In the genomic region with DNA sequence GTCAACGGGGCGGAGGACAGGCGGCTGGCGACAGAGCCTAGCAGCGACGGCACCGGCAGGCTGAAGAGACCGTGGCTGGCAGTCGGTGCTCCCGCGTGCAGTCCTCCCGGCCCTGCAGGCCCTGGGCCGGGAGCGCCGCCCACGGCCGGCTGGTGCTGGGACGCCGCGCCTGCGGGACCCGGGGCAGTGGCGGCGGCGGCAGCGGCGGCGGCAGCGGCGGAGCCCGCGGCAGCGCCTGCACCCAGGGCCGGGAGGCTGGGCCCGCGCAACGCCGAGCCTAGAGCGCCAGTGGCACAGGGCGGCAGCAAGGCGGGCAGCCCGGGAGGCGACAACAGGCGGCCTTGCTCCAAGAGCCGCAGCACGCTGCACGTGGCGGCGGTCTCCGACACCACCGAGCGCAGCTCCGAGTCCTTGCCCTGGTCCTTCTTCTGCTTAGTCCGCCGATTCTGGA, we compare ENCODE assay signal across 9 mouse cellular contexts. TPM values are rescaled to one million over a fixed set of nuclear protein-coding genes. Genes with fewer than 3 reads are reported as not detected.
DNase-seq lines count a peak whose midpoint lies in the region; ATAC-seq lines count a peak whose summit lies in the region.
"Had no signal": no experiment of that assay in that cellular context is flagged by ENCODE, and none has a peak within 500 bp of the region (broad histone marks: within the 10 kb centered on the region; RNA-seq: fewer than 3 reads in every experiment).

No protein-coding gene starts in this region.

- H3K4me2 ChIP-seq in intestine, embryonic 14.5 days (ENCODE audit: low read length) = peak overlapping the region; percentile 52

- H3K4me1 ChIP-seq in intestine, embryonic 14.5 days (replicated peaks; ENCODE audit: control insufficient read depth, insufficient read depth, low read length) = peaks cover 18% of the 10 kb centered on the region; the same call in 1 of the 2 replicates

- no peak overlapping the region for H3K9ac ChIP-seq in intestine, embryonic 14.5 days (ENCODE audit: low read length)

- H3K36me3 ChIP-seq in intestine, embryonic 14.5 days (ENCODE audit: control insufficient read depth, insufficient read depth, low read length) = no peaks in the 10 kb centered on the region

- under 1% methylated on average over 53 of the region's 55 CpGs for WGBS in intestine, embryonic 14.5 days

- H3K27ac ChIP-seq in intestine, embryonic 14.5 days (ENCODE audit: low read depth) = no peak overlapping the region

- peak; percentile 42 to 51 for DNase-seq in cerebellum, postnatal 10 days
- peak; percentile 26 for DNase-seq in urinary bladder, adult 2 months (ENCODE audit: low spot score)
- no peak for DNase-seq in urinary bladder, postnatal 4 days (ENCODE audit: low spot score in 2 of 2)
- peak; percentile 76 for DNase-seq in intestine, embryonic 14.5 days (ENCODE audit: low spot score)
- DNase-seq in layer of hippocampus, adult 8-10 months (ENCODE audit: low spot score in 2 of 2) = no peak

- no peaks in the 10 kb centered on the region for H3K9me3 ChIP-seq in intestine, embryonic 14.5 days (ENCODE audit: control insufficient read depth, low read length)

- ATAC-seq in cerebellum, adult (ENCODE audit: insufficient number of reproducible peaks, low FRiP score, low TSS enrichment) = no peak
- ATAC-seq in intestine, embryonic 14.5 days (replicated peaks; ENCODE audit: low FRiP score, low TSS enrichment, low read depth) = no peak
- peak; percentile 12; the same call in 1 of the 2 replicates for ATAC-seq in megakaryocyte progenitor cell, adult 5-6 weeks (replicated peaks; ENCODE audit: poor library complexity)
- ATAC-seq in monocyte, adult 5-6 weeks (replicated peaks; ENCODE audit: insufficient number of reproducible peaks, low FRiP score, low TSS enrichment, poor library complexity, severe bottlenecking) = no peak

- H3K27me3 ChIP-seq in intestine, embryonic 14.5 days (replicated peaks; ENCODE audit: control insufficient read depth, insufficient read depth, low read length) = peaks cover 100% of the 10 kb centered on the region

- H3K4me3 ChIP-seq in intestine, embryonic 14.5 days (ENCODE audit: low read depth, low read length) = peak overlapping the region; percentile 32
- H3K4me3 ChIP-seq: myocyte had no signal

RNA-seq across cellular contexts. Expression of a gene that starts 3.5 kb away (rescaled TPM):
- not detected in 2 replicates for polyA plus RNA-seq in urinary bladder, adult 2 months (2012; rRNA removed)
- not detected in 2 replicates for polyA plus RNA-seq in intestine, embryonic 14.5 days (2014; fragmentation: Nextera tagmentation; extraction: Ambion mirVana)
- not detected in 2 replicates for total RNA-seq in megakaryocyte progenitor cell, adult 5-6 weeks (2015)
- not detected in 2 replicates for total RNA-seq in megakaryocyte progenitor cell, adult 5-6 weeks (2017)
- total RNA-seq in monocyte, adult 5-6 weeks (2017) = not detected in 3 replicates
- 1 to 10 TPM in 2 of 4 experiments, under 1 TPM in 1, not detected in 1; 0.86 to 1.3 (median 1.0) TPM for total RNA-seq in layer of hippocampus, adult 8-10 months (2022)
- polyA plus RNA-seq: myocyte had no signal

RNA-seq across cellular contexts. Expression of a gene that starts 52.7 kb away (rescaled TPM):
- polyA plus RNA-seq in urinary bladder, adult 2 months (2012; rRNA removed) = not detected in 2 replicates
- polyA plus RNA-seq in intestine, embryonic 14.5 days (2014; fragmentation: Nextera tagmentation; extraction: Ambion mirVana) = 0.05 TPM in 1 of 2 replicates, not detected in the other
- total RNA-seq in megakaryocyte progenitor cell, adult 5-6 weeks (2015) = not detected in 2 replicates
- total RNA-seq in megakaryocyte progenitor cell, adult 5-6 weeks (2017) = not detected in 2 replicates
- not detected in 3 replicates for total RNA-seq in monocyte, adult 5-6 weeks (2017)
- total RNA-seq in layer of hippocampus, adult 8-10 months (2022) = not detected
- polyA plus RNA-seq: myocyte had no signal

Comparison
In these comparisons a context has a peak if more than half of its experiments do, and no peak if none do; other contexts are left out.
1. DNase-seq: peak in cerebellum, postnatal 10 days (2 of 2), urinary bladder, adult 2 months (single experiment) and intestine, embryonic 14.5 days (single experiment); none in urinary bladder, postnatal 4 days (0 of 2) and layer of hippocampus, adult 8-10 months (0 of 2).